Mouse (Mus musculus): ENCODE results near the gene 9130230L23Rik.

9130230L23Rik gene

GRCm38 (mm10) chr5:66004134-66004925, at the start of gene 9130230L23Rik:
TSS of gene 9130230L23Rik (minus strand) at chr5:66004285.
- DNase-seq = no peak

GRCm38 (mm10) chr5:66052777-66053548, 48.9 kb upstream of the 9130230L23Rik start:
- no peak for DNase-seq

DNA sequence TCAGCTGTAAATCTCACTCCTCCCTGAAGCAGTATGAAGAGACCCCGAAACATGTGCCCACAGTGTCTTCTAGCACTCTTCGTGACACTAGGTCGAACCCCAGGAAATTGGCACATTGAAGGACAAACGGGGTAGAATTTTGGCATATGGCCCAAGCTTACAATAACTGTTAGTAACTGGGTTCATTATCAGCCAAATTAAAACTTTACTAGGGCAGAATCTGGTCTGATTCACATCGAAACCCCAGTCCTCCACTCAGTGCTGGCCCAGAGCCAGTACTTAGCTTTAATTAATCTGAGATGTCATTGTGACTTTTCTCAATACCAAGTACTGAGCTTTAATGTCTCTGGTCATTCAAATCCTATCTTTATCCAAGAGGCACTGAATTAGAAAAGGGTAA, 46.8 kb upstream of the 9130230L23Rik start:
- DNase-seq = no peak

GRCm38 (mm10) chr5:66046356-66046755, 42.3 kb upstream of the 9130230L23Rik start:
- DNase-seq = no peak

DNA sequence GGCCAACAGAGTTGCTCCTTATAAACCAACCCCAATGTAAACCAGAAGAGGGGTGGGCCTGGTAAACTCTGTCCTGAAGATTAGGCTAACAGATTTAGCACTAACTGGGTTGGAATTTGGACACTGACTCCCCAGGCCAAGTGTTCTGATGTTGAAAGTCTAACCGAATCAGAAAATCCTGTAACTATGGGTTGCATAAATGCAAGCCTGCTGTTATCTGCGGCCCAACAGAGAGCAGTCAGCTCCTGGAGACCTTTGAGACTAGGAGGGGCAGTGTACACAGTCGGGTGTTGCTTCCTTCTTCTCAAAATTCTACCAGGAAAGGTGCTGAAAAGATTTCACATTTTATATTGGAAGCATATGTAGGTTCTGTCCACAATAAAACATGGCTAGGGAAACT, 39.8 kb upstream of the 9130230L23Rik start:
- DNase-seq = no peak

- no peak for DNase-seq
Observed at GRCm38 (mm10) chr5:66042651-66043340, 38.7 kb upstream of the 9130230L23Rik start.

- no peak for DNase-seq
Observed at GRCm38 (mm10) chr5:66040744-66041279, 36.7 kb upstream of the 9130230L23Rik start.

GRCm38 (mm10) chr5:66039813-66040212, 35.7 kb upstream of the 9130230L23Rik start:
- DNase-seq = no peak

GRCm38 (mm10) chr5:66037066-66037465, 33.0 kb upstream of the 9130230L23Rik start:
- DNase-seq = no peak

- no peak for DNase-seq
Observed at GRCm38 (mm10) chr5:66036440-66037054, 32.5 kb upstream of the 9130230L23Rik start.

DNA sequence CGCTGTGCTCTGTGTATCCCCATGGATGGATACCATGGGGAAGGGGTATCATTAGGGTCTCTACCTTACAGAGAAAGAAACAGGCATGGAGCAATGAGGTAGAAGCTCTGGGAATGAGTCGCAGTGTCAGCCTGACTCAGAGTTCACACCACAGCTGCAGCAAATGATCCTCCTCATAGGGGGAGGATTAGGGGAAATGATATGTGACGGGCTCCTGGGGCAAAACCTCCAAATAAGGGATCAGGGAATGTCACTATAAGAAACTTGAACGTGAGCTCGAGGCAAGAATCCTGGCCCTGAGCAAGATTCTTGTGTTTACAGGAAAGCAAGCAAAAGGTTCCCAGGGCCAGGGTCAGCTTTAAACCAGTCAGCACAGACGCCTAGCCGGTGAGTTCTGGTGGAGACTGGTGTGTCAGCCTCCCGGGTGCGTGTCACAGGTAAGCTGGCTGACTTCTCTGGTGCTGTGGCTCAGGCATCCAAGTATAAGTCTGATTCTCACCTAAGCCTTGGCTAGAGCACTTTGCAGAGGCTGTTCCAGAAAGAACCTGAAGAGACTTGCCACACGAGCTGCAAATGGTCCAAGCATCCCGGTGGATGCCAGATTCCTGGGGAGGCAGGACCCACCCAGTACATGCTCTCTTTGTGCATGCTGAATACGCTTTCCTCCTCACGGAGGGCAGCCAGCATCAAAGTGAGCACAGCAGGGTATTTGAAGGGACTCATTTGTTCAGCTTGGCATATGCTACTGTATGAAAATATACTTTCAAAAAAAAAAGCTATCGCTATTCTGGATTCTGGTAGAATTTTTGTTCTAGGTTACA, 30.5 kb upstream of the 9130230L23Rik start:
- DNase-seq = peak; percentile 9

- DNase-seq = no peak
Observed at GRCm38 (mm10) chr5:66032826-66033225, 28.7 kb upstream of the 9130230L23Rik start.

- DNase-seq = no peak
Observed at GRCm38 (mm10) chr5:66031699-66032098, 27.6 kb upstream of the 9130230L23Rik start.

- DNase-seq = no peak
Observed at GRCm38 (mm10) chr5:66028232-66028631, 24.1 kb upstream of the 9130230L23Rik start.

GRCm38 (mm10) chr5:66027206-66027605, 23.1 kb upstream of the 9130230L23Rik start:
- DNase-seq = no peak

DNA sequence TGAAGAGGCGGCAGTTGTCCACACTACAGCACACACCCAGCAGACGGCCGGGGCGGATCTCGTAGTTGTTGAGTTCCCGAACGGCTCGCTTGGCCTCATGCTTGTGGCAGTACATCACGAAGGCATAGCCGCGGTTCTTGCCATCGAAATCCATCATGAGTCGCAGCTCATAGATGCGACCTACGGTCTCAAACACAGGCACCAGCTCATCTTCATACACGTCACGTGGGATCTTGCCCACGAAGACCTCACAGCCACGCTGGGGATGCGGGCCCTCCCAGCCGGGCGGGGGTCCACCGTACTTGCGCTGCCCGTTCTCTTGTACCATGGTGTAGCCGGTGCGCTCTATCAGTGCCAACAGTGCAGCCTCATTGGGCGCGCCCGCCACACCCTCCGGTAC, 22.7 kb upstream of the 9130230L23Rik start:
- no peak for DNase-seq

DNA sequence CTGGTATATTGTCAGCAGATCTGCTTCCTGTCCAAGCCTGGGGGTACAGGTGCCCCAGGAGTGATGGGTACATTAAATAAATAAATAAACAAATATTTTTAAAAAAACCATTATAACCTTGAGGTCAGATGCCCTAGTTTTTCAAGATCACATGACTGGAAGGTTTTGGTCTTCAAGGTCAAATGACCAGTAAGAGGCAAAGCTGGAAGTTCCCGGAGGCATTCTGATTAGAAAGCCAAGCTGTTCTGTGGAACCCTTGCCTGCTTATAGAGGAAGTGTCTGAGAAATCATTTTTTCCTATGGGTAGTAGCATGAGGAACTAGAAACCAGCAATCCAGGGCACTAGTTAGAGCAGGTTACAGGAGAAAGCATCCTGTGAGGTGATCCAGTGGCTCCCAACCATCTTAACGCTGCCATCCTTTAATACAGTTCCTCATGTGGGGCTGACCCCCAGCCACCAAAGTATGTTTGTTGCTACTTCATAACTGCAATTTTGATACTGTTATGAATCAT, 11.4 kb upstream of the 9130230L23Rik start:
- no peak for DNase-seq

- DNase-seq = no peak
Observed at GRCm38 (mm10) chr5:66014437-66014836, 10.4 kb upstream of the 9130230L23Rik start.

DNA sequence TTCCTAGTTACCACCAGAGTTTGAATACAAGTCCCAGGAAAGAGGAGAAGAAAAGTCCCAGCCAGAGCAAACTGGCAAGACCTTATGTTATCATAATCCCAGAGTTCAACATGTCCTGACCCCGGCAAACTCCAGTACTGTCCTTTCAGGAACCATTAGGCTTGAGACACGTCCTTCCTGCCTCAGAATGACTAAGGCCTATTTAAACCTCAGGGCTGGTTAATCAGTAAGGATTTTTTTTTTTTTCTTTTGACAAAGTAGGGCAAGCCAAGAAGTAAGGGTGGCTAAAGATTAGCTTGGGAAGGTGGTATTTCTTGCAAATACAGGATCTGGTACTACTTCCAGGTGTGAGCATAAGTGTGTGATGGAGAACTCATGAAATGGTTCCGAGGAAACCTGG, 9.9 kb upstream of the 9130230L23Rik start:
- no peak for DNase-seq

GRCm38 (mm10) chr5:66008245-66008967, 4.3 kb upstream of the 9130230L23Rik start:
- no peak for DNase-seq

Measured in retina, postnatal 1 day (tissue).